Mouse (Mus musculus) midbrain, embryonic 14.5 days (tissue): Measurements from ENCODE around the gene Plcd3. TPM values are rescaled to one million over a fixed set of nuclear protein-coding genes. Genes with fewer than 3 reads are reported as not detected.
A peak's percentile ranks its signal among the peaks of the same experiment; 100 is the strongest.

Experiments used
- ATAC-seq: fragments of 200-750 bp; cut with Nextera tagmentation; 2 replicates; pipeline ENCODE4 v1.8.0; 2017; ENCODE audit warnings: moderate number of reproducible peaks, moderate library complexity; ENCODE audit not compliant: low FRiP score, low TSS enrichment
- DNase-seq: peaks from one replicate; pipeline ENCODE4 v3.0.0-alpha.2; 2015
- H3K27ac ChIP-seq: fragments of 300-500 bp; sonication (generic); replicated peaks from 2 replicates; pipeline ENCODE4 v1.5.1; 2014; ENCODE audit warnings: mild to moderate bottlenecking, low read depth, low read length, moderate library complexity
- H3K27me3 ChIP-seq: fragments of 300-500 bp; sonication (generic); 2 replicates; pipeline ENCODE4 v1.6.1; 2014; ENCODE audit warnings: low read length, control low read depth, mixed read lengths; ENCODE audit not compliant: control insufficient read depth, insufficient read depth
- H3K36me3 ChIP-seq: fragments of 300-500 bp; sonication (generic); 2 replicates; pipeline ENCODE4 v1.6.1; 2014; ENCODE audit warnings: low read length, control low read depth; ENCODE audit not compliant: control insufficient read depth, insufficient read depth
- H3K4me1 ChIP-seq: fragments of 300-500 bp; sonication (generic); 2 replicates; pipeline ENCODE4 v1.6.1; 2014; ENCODE audit warnings: mild to moderate bottlenecking, antibody characterized with exemption, low read length, control low read depth; ENCODE audit not compliant: control insufficient read depth, insufficient read depth
- H3K4me2 ChIP-seq: fragments of 300-500 bp; sonication (generic); 2 replicates; pipeline ENCODE4 v1.6.1; 2014; ENCODE audit warnings: mild to moderate bottlenecking, low read length, moderate library complexity
- H3K4me3 ChIP-seq: fragments of 300-500 bp; sonication (generic); replicated peaks from 2 replicates; pipeline ENCODE4 v1.5.1; 2014; ENCODE audit warnings: low read depth, low read length
- H3K9ac ChIP-seq: fragments of 300-500 bp; sonication (generic); replicated peaks from 2 replicates; pipeline ENCODE4 v1.6.1; 2014; ENCODE audit warnings: mild to moderate bottlenecking, low read length, moderate library complexity
- H3K9me3 ChIP-seq: fragments of 300-500 bp; sonication (generic); 2 replicates; pipeline ENCODE4 v1.6.1; 2016; ENCODE audit warnings: low read length, control low read depth, mixed read lengths; ENCODE audit not compliant: control insufficient read depth
- WGBS: fragments of 180-500 bp; shearing (Covaris S2); extraction: QIAGEN DNeasy Blood & Tissue Kit; methylation state at CpG from one replicate; pipeline ENCODE4 v1.1.7; 2014; 5-methylcytosine and 5-hydroxymethylcytosine counted together
- polyA plus RNA-seq: library from polyadenylated mRNA; unstranded; fragments of >200 nt; fragmentation: Nextera tagmentation; extraction: Ambion mirVana; gene quantifications from 2 replicates; pipeline ENCODE4 v1.2.1, GENCODE M21; 2014

The Plcd3 gene
- polyA plus RNA-seq, 1 experiment from 2014 or later: 0.92 TPM

DNA sequence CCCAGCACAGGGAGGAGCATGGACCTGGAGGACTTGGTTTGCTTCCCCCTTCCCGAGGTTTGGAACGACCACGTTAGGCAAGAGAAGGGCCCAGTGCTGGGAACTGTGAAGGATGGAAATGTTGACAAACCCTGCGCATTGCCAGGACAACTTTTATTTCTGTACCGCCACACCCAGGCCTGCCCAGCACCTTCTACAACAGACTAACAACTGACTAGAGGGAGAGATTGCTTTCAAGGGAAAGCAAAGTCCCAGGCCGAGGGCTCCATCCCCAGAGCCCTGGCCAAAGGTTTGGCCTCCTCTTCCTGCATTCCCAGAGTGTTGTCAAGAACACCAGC, 39.3 kb upstream of the Plcd3 start:
- Histone ChIP-seq H3K4me1 (peaks cover 7% of the 10 kb centered on the region), H3K4me2 (no peak overlapping the region), H3K9ac (0 out of 2 replicates have a peak overlapping the region, but pooled peaks have one; percentile 3), H3K36me3 (peaks cover 11% of the 10 kb centered on the region), H3K27ac (no peak overlapping the region), H3K27me3 (no peaks in the 10 kb centered on the region), H3K4me3 (no peak overlapping the region), H3K9me3 (no peaks in the 10 kb centered on the region)
- DNase-seq: no peak
- 61% methylated on average over 6 of the region's 6 CpGs for WGBS
- no peak for ATAC-seq

DNA sequence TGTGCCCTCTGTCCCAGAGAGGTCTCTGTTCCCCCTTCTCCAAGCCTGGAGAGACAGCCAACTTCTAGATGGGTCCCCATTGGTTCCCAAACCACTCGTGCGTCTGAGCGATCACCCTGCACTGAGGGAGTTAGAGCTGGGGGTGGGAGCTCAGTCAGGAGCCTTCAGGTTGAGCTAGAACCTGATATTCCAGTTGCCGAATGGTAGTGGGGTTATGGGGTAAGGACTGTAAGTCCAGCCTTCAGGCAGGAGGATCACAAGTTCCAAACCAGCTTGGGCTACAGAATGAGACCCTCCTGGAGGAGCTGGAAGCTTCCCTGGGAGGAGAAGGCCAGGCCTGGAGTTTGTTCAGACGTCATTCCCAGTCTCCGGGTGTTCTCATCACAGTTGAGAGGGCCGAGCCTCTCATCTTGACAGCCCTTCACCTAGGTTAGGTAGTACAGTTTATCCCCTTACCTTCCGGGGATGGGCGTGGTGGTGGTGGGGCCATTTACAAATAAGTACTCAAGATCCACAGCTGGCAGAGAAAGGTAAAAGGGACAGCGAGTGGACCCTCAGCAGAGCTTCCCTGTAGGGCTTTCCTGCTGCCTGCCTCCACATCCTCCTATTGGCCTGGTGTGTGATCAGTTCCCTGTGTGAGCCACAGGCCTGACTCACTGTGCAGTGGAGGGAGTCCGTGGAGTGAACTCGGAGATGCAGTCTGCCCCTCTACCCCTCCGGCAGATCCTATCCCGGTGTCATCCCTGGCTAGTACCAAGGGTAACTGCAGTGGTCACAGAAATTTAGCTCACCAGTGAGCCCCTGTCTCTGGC, 38.7 kb upstream of the Plcd3 start:
- no peaks in the 10 kb centered on the region for H3K9me3 ChIP-seq
- peaks cover 11% of the 10 kb centered on the region for H3K36me3 ChIP-seq
- H3K4me1 ChIP-seq: peaks cover 11% of the 10 kb centered on the region
- no peaks in the 10 kb centered on the region for H3K27me3 ChIP-seq
- ATAC-seq (no peak), DNase-seq (no peak)
- H3K9ac ChIP-seq: 0 out of 2 replicates have a peak overlapping the region, but pooled peaks have one; percentile 3
- no peak overlapping the region for H3K4me3 ChIP-seq
- 85% methylated on average over 14 of the region's 14 CpGs for WGBS
- no peak overlapping the region for H3K27ac ChIP-seq
- H3K4me2 ChIP-seq: no peak overlapping the region

DNA sequence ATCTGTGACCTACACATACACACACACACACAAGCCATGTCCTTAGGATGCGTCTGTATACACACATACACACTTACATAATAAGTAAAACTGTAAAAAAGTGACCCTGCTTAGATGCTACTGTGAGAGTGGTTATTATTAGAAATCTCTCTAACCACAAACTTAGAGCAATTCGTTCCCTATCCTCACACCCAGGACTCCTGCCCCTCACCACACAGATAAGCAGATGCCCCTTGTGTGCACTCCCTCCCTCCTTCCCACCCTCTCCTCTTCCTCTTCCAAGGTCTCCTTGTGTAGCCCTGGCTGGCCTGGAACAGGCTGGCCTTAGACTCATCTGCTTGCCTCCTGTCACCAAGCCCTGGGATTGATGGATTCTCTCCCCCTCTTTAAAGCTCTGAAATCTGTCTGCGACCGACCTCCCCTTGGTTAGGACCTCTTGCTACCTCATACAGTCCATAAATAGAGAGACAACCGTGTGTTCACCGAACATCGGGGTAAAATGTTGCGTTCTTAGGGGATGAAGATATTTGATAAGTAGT, 34.6 kb upstream of the Plcd3 start:
- Histone ChIP-seq H3K4me2 (no peak overlapping the region), H3K27me3 (no peaks in the 10 kb centered on the region), H3K9ac (no peak overlapping the region), H3K27ac (no peak overlapping the region), H3K4me3 (no peak overlapping the region), H3K36me3 (peaks cover 11% of the 10 kb centered on the region), H3K9me3 (no peaks in the 10 kb centered on the region), H3K4me1 (peaks cover 29% of the 10 kb centered on the region)
- DNase-seq: no peak
- no peak for ATAC-seq
- 90% methylated on average over 8 of the region's 8 CpGs for WGBS

GRCm38 (mm10) chr11:103134221-103134620, 32.8 kb upstream of the Plcd3 start:
- H3K27me3 ChIP-seq: no peaks in the 10 kb centered on the region
- peaks cover 8% of the 10 kb centered on the region for H3K36me3 ChIP-seq
- no peak overlapping the region for H3K4me3 ChIP-seq
- H3K9me3 ChIP-seq: no peaks in the 10 kb centered on the region
- H3K4me1 ChIP-seq: peaks cover 38% of the 10 kb centered on the region
- ATAC-seq: no peak
- no peak overlapping the region for H3K9ac ChIP-seq
- peak overlapping the region; percentile 80; the same call in 1 of the 2 replicates for H3K27ac ChIP-seq
- no peak for DNase-seq
- peak overlapping the region; percentile 61 for H3K4me2 ChIP-seq
- 82% methylated on average over 3 of the region's 3 CpGs for WGBS

GRCm38 (mm10) chr11:103133456-103134185, 32.2 kb upstream of the Plcd3 start:
- Histone ChIP-seq H3K27me3 (no peaks in the 10 kb centered on the region), H3K27ac (peak overlapping the region; percentile 80), H3K4me1 (peaks cover 38% of the 10 kb centered on the region), H3K9me3 (no peaks in the 10 kb centered on the region), H3K4me3 (peak overlapping the region; percentile 28), H3K9ac (peak overlapping the region; percentile 52), H3K4me2 (peak overlapping the region; percentile 61), H3K36me3 (peaks cover 2% of the 10 kb centered on the region)
- ATAC-seq (no peak), DNase-seq (no peak)
- 49% methylated on average over 6 of the region's 6 CpGs for WGBS

DNA sequence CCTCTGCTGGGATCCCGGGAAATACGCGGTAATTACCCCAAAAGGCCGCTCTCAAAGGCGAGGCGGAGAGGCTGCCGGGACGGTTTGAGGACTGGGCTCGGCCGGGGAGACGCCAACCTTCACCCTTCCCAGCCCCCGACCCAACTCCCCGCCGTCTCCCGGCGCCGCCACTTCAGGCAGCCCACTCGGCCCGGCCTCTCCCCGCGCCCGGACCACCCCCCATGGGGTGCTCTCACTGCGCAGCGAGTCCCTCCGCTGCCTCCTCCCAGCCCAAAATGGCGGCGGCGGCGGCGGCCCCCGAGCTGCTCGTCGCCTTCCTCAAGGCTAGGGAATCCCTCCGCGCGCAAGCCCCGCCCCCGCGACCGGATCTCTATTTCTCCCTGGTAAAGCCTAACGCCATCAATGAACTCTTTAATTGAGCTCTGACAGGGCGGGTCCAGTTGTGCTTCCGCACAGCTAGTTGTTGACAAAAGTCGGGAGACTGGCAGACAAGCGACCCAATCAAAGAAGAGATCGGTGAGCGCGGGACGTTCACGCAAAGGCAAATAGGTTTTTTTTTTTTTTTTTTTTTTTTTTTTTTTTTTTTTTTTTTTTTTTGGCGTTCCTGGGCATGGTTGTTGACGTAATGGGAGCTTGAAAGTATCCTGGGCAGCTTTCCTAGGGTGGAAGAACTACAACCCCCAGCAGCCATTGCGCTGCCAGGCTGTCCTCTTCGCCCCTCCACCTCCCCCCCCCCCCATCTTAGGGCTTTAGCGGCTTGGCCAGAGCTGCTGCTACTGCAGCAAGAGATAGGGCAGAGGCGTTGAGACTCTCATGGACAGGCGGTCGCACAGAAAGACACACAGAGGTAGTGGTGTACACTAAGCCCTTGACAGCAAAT, 31.4 kb upstream of the Plcd3 start:
- WGBS: under 1% methylated on average over 58 of the region's 58 CpGs
- peak overlapping the region; percentile 98 for H3K27ac ChIP-seq
- no peaks in the 10 kb centered on the region for H3K9me3 ChIP-seq
- ATAC-seq (peak; percentile 93), DNase-seq (peak; percentile 100)
- peak overlapping the region; percentile 100 for H3K9ac ChIP-seq
- peak overlapping the region; percentile 90 for H3K4me2 ChIP-seq
- no peaks in the 10 kb centered on the region for H3K27me3 ChIP-seq
- H3K4me1 ChIP-seq: peaks cover 38% of the 10 kb centered on the region
- H3K4me3 ChIP-seq: peak overlapping the region; percentile 96
- H3K36me3 ChIP-seq: no peaks in the 10 kb centered on the region

- Histone ChIP-seq H3K27ac (peak within 1 kb of the TSS; percentile 98), H3K27me3 (no peaks in the 10 kb centered on the region), H3K9ac (peak within 1 kb of the TSS; percentile 100), H3K4me1 (peaks cover 38% of the 10 kb centered on the region), H3K4me3 (peak within 1 kb of the TSS; percentile 96), H3K36me3 (no peaks in the 10 kb centered on the region), H3K4me2 (peak within 1 kb of the TSS; percentile 90), H3K9me3 (no peaks in the 10 kb centered on the region)
- DNase-seq (peak; percentile 77), ATAC-seq (peak; percentile 61)
- under 1% methylated on average over 39 of the region's 39 CpGs for WGBS
These were observed 30.5 kb upstream of the Plcd3 start, which contains the start of gene Hexim2 for GRCm38 (mm10) chr11:103131701-103132575. Hexim2 (plus strand) TSS chr11:103132429.
